Mouse (Mus musculus) natural killer cell, adult 2 months (primary cell): ENCODE measurements around the gene Ppox.
"Not testable (repeated sequence)": the region's sequence is repeated elsewhere in the genome, so short reads cannot be mapped to it uniquely, and the experiment has no call there.

Experiments
- DNase-seq, 2 experiments: peaks; one replicate each; pipeline ENCODE4 v3.0.0; 2022; ENCODE audit warnings: low spot score in 2 of 2

Ppox gene

GRCm38 (mm10) chr1:171245353-171245752, 35.6 kb downstream of the Ppox start:
- no peak for DNase-seq

DNA sequence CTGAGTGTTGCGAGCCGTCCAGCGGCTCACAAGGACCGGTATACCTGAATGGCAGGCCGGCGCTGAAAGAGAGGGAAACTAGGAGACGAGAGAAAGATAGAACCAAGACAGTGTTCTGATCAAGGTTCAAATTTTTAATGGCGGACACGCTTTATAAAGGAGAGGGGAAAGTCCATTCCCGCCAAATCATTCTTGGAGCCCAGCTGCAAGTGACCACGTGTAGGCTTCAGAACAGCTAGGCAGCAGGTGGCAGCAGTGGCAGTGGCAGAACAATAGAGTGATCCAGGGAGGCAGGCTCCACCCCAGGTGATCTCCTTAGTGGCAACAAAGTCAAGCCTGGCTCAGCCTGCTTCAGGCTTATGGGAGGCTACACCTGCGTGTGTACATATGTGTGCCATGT, 39.0 kb downstream of the Ppox start:
- not testable (repeated sequence) for DNase-seq

GRCm38 (mm10) chr1:171240911-171241310, 40.1 kb downstream of the Ppox start:
- no peak for DNase-seq

GRCm38 (mm10) chr1:171239992-171240744, 40.8 kb downstream of the Ppox start:
- DNase-seq, result no peak

DNA sequence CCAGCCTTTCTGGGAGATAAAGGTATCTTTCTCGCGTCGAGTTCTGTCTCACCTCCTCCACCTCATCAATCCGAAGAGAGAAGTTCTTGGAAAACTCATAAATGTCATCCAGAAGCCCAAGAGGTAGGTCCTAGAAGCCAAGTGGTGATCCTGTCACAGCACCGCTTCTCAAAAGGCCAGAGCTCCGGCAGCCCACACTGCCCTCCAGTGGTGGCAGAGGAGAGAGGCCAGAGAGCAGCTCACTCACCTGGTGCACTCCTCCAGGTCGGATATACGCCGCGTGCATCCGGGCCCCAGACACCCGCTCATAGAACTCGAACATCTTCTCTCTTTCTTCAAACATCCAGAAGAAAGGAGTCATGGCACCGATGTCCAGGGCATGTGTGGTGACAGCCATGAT, 42.5 kb downstream of the Ppox start:
- DNase-seq, result peak; percentile 63 to 69

- DNase-seq, result no peak
Observed at GRCm38 (mm10) chr1:171237438-171237837, 43.5 kb downstream of the Ppox start.

GRCm38 (mm10) chr1:171235791-171236190, 45.2 kb downstream of the Ppox start:
- no peak for DNase-seq

GRCm38 (mm10) chr1:171234538-171234937, 46.4 kb downstream of the Ppox start:
- DNase-seq, result no peak

DNA sequence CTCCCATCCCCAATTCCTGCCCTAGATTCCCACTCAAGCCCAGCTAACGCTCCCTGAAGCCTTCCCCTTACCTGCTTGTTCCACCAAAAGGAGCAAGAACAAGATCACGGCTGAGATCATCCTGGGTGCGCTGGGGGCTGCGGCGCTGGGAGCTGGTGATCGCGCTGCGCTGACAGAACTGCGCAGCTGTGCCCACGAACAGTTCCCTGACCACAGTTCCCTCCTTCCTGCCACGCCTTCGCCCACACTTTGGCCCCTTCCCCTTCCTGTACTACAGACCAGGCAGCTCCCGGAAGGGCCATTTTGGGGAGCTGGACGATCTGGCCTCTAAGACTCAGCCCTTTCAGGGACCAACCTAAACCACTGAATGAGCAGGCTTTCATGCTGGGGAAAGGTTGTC, 46.9 kb downstream of the Ppox start, which contains the start of gene Fcer1g:
Gene Fcer1g (minus strand): TSS at position 240 of the 400 bp plus-strand sequence.
- peak; percentile 71 to 84 for DNase-seq

- DNase-seq, result no peak
Observed at GRCm38 (mm10) chr1:171232800-171233730, 47.9 kb downstream of the Ppox start.

- DNase-seq, result no peak
Observed at GRCm38 (mm10) chr1:171232348-171232747, 48.6 kb downstream of the Ppox start.

- DNase-seq, result peak; percentile 63 to 82
Observed at GRCm38 (mm10) chr1:171231844-171232243, 49.1 kb downstream of the Ppox start.

DNA sequence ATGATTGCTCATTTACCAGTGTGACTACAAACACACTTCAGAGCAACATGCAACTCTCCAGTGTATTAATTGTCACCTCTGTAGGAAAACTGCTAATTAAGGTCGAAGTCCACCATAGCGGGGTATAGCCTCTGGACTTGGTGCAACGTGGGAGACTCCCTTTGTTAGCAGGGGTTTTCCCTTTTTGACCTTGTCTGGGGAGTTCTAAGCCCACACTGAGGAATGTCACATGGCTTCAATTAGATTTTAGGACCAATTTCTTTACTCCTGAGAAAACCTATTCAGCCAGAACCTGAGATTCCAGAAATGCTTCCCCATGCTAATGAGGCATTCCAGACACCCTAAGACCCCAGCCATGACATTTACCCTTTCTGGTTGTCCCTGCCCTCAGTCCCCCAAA, 50.8 kb downstream of the Ppox start:
- no peak for DNase-seq

GRCm38 (mm10) chr1:171229750-171230149, 51.2 kb downstream of the Ppox start:
- DNase-seq, result no peak

DNA sequence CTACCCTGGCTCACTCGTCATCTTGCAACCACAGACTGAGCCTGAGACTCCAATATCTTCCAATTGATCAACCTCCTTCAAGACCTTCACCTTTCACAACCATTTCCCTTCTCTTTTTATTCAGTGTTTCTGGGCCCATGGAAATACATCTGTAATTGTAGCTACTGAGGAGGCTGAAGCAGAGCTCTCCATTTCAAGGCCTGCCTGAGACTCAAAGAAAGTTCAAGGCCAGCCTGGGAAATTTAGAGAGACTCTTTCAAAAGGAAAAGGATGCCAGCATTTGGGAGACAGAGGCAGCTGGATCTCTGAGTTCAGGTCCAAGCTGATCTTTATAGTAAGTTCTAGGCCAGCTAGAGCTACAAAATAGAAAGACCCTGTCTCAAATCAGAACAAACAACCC, 53.1 kb downstream of the Ppox start:
- no peak for DNase-seq

- no peak for DNase-seq
Observed at GRCm38 (mm10) chr1:171226780-171227179, 54.2 kb downstream of the Ppox start.
